Mouse (Mus musculus) monocyte, adult 2 months (primary cell): ENCODE data around the gene Atl3.

Experiments used
- DNase-seq, 2 experiments: peaks; one replicate each; pipeline ENCODE4 v3.0.0; 2022; ENCODE audit warnings: low spot score in 2 of 2, low read depth in 1 of 2

Gene Atl3

GRCm38 (mm10) chr19:7493352-7494186, at the start of gene Atl3:
Gene Atl3, plus strand, starts transcription at chr19:7494040.
- no peak for DNase-seq

- no peak for DNase-seq
Observed at GRCm38 (mm10) chr19:7445105-7445504, 48.7 kb upstream of the Atl3 start.

- no peak for DNase-seq
Observed at GRCm38 (mm10) chr19:7445596-7445995, 48.2 kb upstream of the Atl3 start.

GRCm38 (mm10) chr19:7456803-7457202, 37.0 kb upstream of the Atl3 start:
- no peak for DNase-seq

- no peak for DNase-seq
Observed at GRCm38 (mm10) chr19:7458901-7459300, 34.9 kb upstream of the Atl3 start.

GRCm38 (mm10) chr19:7459370-7459769, 34.5 kb upstream of the Atl3 start:
- no peak for DNase-seq

GRCm38 (mm10) chr19:7467915-7468314, 25.9 kb upstream of the Atl3 start:
- no peak for DNase-seq

GRCm38 (mm10) chr19:7470643-7471042, 23.2 kb upstream of the Atl3 start:
- no peak for DNase-seq

GRCm38 (mm10) chr19:7479751-7480248, 14.0 kb upstream of the Atl3 start:
- DNase-seq = no peak

- DNase-seq = no peak
Observed at GRCm38 (mm10) chr19:7481541-7482265, 12.1 kb upstream of the Atl3 start.

GRCm38 (mm10) chr19:7482266-7482598, 11.6 kb upstream of the Atl3 start:
- no peak for DNase-seq

- peak; percentile 80 to 89 for DNase-seq
Observed at GRCm38 (mm10) chr19:7482599-7483511, 11.0 kb upstream of the Atl3 start, which contains the start of gene Rtn3. Gene Rtn3, minus strand, starts transcription at chr19:7483281.

GRCm38 (mm10) chr19:7483512-7483882, 10.3 kb upstream of the Atl3 start:
- no peak for DNase-seq

- DNase-seq = no peak
Observed at GRCm38 (mm10) chr19:7484076-7484475, 9.8 kb upstream of the Atl3 start.

GRCm38 (mm10) chr19:7487680-7488079, 6.2 kb upstream of the Atl3 start:
- DNase-seq = no peak

- DNase-seq = no peak
Observed at GRCm38 (mm10) chr19:7491960-7492359, 1.9 kb upstream of the Atl3 start.

GRCm38 (mm10) chr19:7492682-7493081, 1.2 kb upstream of the Atl3 start:
- DNase-seq = no peak

- peak; percentile 73 to 80 for DNase-seq
Observed at GRCm38 (mm10) chr19:7494187-7495015, 561 bp downstream of the Atl3 start.

GRCm38 (mm10) chr19:7495221-7496038, 1.6 kb downstream of the Atl3 start:
- DNase-seq = no peak
